Mouse (Mus musculus) neutrophil, adult 59 days (primary cell): ENCODE results near the gene Setd3. TPM values are rescaled to one million over a fixed set of nuclear protein-coding genes. Genes with fewer than 3 reads are reported as not detected.

ENCODE experiments used
- total RNA-seq, 2 experiments: library from RNA; stranded (reverse); gene quantifications; 1 replicate in 1 of 2; 2 replicates in 1 of 2; pipeline ENCODE4 v1.2.4; 2023

Gene Setd3
- 10 to 100 TPM; 51.0 to 54.2 TPM for total RNA-seq

DNA sequence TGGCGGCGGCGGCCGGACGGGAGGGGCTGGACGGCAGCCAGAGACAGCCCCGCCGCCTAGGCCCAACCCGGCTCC is at the start of gene Setd3:
Setd3 (minus strand) TSS at position 69 of the 75 bp plus-strand sequence.

DNA sequence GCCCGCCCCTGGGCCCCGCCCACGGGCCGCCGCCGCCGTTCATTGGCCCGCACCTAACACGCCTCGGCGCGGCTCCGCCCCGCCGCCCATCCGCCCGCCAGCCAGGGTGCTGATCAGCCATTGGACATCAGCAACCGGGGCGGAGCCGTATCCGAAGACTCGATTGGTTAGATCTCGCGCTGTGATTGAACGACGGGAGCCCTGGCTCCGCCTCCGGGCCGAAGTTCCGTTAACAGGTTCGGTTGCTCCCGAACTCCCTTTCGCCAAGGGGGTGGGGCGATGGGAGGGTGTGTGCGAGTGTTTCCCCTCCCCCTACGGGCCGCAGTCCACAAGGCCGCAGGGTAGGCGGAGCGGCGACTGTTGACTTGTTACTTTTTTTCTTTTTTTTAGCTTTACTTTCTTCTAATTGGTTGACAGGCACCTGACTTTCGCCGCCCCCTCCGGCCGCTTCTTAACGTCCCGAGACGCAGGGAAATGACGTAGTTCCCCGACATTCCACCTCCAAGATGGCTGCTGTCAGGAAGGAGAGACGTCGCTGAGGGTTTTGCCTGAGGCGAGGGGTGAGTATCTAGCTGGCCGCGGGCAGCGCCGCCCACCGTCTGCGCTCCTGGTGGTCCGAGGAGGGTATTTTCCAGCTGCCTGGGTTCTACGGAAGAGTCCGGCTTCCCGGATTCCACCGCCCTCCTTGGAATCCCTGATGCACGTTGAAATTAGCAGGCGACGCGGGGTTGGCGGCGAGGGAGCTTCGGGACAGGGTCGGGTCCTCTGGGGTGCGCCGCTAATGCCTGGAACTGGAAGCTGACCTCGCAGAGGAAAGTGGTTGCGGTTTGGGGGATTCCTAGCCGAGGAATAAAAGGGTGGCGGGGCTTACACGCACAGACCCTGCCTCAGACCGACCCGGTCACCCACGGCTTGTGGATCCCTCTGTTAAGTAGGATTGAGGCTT is 480 bp upstream of the Setd3 start, which contains the start of gene Ccnk:
Ccnk (plus strand) TSS at position 259 of the 946 bp plus-strand sequence.

Other genes starting within 250 kb of the Setd3 start
- gene Bcl11b, start 175.7 kb downstream of the Setd3 start, total RNA-seq, result under 1 TPM; 0.16 to 0.20 TPM
- gene Ccnk, start 265 bp upstream of the Setd3 start, total RNA-seq, result 10 to 100 TPM; 54.7 to 58.2 TPM
- gene Ccdc85c, start 96.1 kb upstream of the Setd3 start, total RNA-seq, result under 1 TPM; 0.27 to 0.31 TPM
- gene Hhipl1, start 127.0 kb upstream of the Setd3 start, total RNA-seq, result not detected
- gene Cyp46a1, start 155.1 kb upstream of the Setd3 start, total RNA-seq, result not detected
- under 1 TPM; 0.42 to 0.46 TPM for gene Eml1, start 191.6 kb upstream of the Setd3 start, total RNA-seq